Mouse (Mus musculus): ENCODE measurements around the gene Gm20431. TPM values are rescaled to one million over a fixed set of nuclear protein-coding genes. Genes with fewer than 3 reads are reported as not detected.

Gm20431 gene
- polyA plus RNA-seq, 1 experiment: 15.1 TPM

DNA sequence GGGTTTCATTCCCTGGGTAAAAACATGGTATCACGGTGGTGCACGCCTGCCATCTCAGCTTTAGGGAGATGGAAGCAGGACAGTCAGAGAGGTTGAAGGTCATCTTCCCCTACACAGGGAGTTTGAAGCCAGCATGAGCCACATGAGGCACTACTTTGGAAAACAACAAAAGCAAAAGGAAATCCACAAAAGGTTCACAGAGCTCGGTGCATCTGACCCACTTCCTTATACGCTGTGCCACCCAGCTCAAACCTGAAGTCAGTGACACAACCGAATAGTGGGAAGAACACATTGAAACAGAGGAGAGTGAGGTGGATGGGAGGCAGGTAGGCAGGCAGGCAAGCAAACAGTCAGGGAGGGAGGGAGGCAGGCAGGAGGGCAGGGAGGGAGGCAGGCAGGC, 40.2 kb upstream of the Gm20431 start:
- 80% methylated on average over 5 of the region's 5 CpGs for WGBS
- no peak overlapping the region for H3K27ac ChIP-seq (ENCODE audit: insufficient read depth, low read length)
- no peak for DNase-seq
- TF ChIP-seq CTCF (IDR thresholded peaks at IDR 0.05; ENCODE audit: borderline replicate concordance, insufficient read depth, low read depth, low read length) (no peak), POLR2A (IDR thresholded peaks at IDR 0.05; ENCODE audit: borderline replicate concordance, insufficient read depth, low read length) (no peak)
- H3K4me1 ChIP-seq (ENCODE audit: control insufficient read depth, insufficient read depth, low read length): no peaks in the 10 kb centered on the region
- no peaks in the 10 kb centered on the region for H3K27me3 ChIP-seq (ENCODE audit: control insufficient read depth, insufficient read depth, low read length)
- H3K4me3 ChIP-seq (replicated peaks; ENCODE audit: insufficient read depth, low read depth, low read length): no peak overlapping the region

GRCm38 (mm10) chr2:167700018-167700417, 38.7 kb upstream of the Gm20431 start:
- no peak overlapping the region for H3K27ac ChIP-seq (ENCODE audit: insufficient read depth, low read length)
- H3K4me3 ChIP-seq (replicated peaks; ENCODE audit: insufficient read depth, low read depth, low read length): no peak overlapping the region
- TF ChIP-seq POLR2A (IDR thresholded peaks at IDR 0.05; ENCODE audit: borderline replicate concordance, insufficient read depth, low read length) (no peak), CTCF (IDR thresholded peaks at IDR 0.05; ENCODE audit: borderline replicate concordance, insufficient read depth, low read depth, low read length) (no peak)
- 79% methylated on average over 5 of the region's 5 CpGs for WGBS
- no peaks in the 10 kb centered on the region for H3K4me1 ChIP-seq (ENCODE audit: control insufficient read depth, insufficient read depth, low read length)
- H3K27me3 ChIP-seq (ENCODE audit: control insufficient read depth, insufficient read depth, low read length): no peaks in the 10 kb centered on the region
- no peak for DNase-seq

DNA sequence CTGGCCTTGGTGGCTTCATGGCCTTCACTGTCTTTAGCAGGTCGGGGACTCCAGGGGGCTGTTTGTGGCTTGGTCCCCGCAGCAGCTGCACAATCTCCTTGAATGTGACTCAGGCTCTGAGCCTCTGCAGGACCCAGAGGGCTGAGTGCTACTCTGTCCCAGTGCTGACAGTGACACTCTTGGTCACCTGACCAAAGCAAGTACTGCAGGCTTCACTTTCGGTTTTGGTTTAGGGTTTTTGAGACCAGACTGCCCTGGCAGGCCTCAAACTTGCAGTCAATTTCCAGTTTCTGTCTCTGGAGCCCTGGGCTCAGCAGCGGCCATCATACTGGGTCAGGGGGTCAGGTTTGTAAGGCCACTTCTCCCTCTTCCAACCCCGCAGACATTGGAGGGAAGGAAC, 36.6 kb upstream of the Gm20431 start:
- Histone ChIP-seq H3K27me3 (ENCODE audit: control insufficient read depth, insufficient read depth, low read length) (no peaks in the 10 kb centered on the region), H3K4me1 (ENCODE audit: control insufficient read depth, insufficient read depth, low read length) (no peaks in the 10 kb centered on the region), H3K27ac (ENCODE audit: insufficient read depth, low read length) (no peak overlapping the region), H3K4me3 (replicated peaks; ENCODE audit: insufficient read depth, low read depth, low read length) (no peak overlapping the region)
- TF ChIP-seq CTCF (IDR thresholded peaks at IDR 0.05; ENCODE audit: borderline replicate concordance, insufficient read depth, low read depth, low read length) (no peak), POLR2A (IDR thresholded peaks at IDR 0.05; ENCODE audit: borderline replicate concordance, insufficient read depth, low read length) (no peak)
- no peak for DNase-seq
- whole genome bisulfite sequencing: 67% methylated on average over 5 of the region's 5 CpGs

DNA sequence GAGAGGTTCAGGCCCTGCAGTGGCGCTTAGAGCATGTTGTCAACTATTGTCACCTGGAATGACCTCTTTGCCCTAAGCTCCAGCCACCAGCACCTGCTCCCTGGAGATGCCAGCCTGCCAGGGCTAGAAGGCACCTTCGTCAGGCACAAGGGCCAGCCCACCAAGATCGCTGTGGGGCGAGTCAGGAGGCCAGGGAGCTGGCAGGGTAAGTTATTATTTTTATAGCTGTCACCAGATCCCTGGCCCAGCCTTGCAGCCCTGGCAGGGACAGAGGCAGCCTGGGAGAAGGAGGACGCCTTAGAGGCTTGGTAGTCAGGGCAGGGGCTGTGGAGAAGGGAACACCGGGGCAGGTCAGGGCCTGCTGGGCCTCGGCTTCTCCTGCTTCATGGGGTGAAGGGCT, 34.8 kb upstream of the Gm20431 start:
- H3K27me3 ChIP-seq (ENCODE audit: control insufficient read depth, insufficient read depth, low read length): no peaks in the 10 kb centered on the region
- H3K4me3 ChIP-seq (replicated peaks; ENCODE audit: insufficient read depth, low read depth, low read length): no peak overlapping the region
- no peak overlapping the region for H3K27ac ChIP-seq (ENCODE audit: insufficient read depth, low read length)
- DNase-seq: no peak
- H3K4me1 ChIP-seq (ENCODE audit: control insufficient read depth, insufficient read depth, low read length): no peaks in the 10 kb centered on the region
- WGBS: 59% methylated on average over 7 of the region's 7 CpGs
- TF ChIP-seq POLR2A (IDR thresholded peaks at IDR 0.05; ENCODE audit: borderline replicate concordance, insufficient read depth, low read length): no peak
- TF ChIP-seq CTCF (IDR thresholded peaks at IDR 0.05; ENCODE audit: borderline replicate concordance, insufficient read depth, low read depth, low read length): no peak

DNA sequence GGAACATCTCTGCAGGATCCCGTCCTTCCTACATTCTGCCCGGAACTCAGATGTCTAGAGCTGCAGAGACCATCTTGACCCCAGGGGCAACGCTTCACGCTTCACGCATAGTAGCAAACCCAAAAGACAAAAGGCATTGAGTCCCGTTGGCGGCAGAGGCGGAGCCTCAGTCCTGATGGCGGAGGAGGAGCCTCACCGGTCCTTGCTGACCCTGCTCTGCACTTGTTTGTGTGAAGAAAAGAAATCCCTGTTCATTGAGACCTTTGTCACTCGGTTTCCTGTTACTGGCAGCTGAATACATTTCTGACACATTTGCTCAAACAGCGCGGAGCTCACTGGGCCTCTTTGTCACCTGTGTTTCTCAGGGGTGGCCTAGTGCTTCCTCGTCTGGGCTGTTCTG, 34.2 kb upstream of the Gm20431 start:
- no peak for TF ChIP-seq POLR2A (IDR thresholded peaks at IDR 0.05; ENCODE audit: borderline replicate concordance, insufficient read depth, low read length)
- no peak for TF ChIP-seq CTCF (IDR thresholded peaks at IDR 0.05; ENCODE audit: borderline replicate concordance, insufficient read depth, low read depth, low read length)
- WGBS: 72% methylated on average over 14 of the region's 14 CpGs
- no peaks in the 10 kb centered on the region for H3K4me1 ChIP-seq (ENCODE audit: control insufficient read depth, insufficient read depth, low read length)

GRCm38 (mm10) chr2:167694963-167695362, 33.7 kb upstream of the Gm20431 start:
- TF ChIP-seq CTCF (IDR thresholded peaks at IDR 0.05; ENCODE audit: borderline replicate concordance, insufficient read depth, low read depth, low read length): no peak
- TF ChIP-seq POLR2A (IDR thresholded peaks at IDR 0.05; ENCODE audit: borderline replicate concordance, insufficient read depth, low read length): no peak
- 99% methylated on average over 7 of the region's 7 CpGs for WGBS
- DNase-seq: no peak
- Histone ChIP-seq H3K4me3 (replicated peaks; ENCODE audit: insufficient read depth, low read depth, low read length) (no peak overlapping the region), H3K4me1 (ENCODE audit: control insufficient read depth, insufficient read depth, low read length) (no peaks in the 10 kb centered on the region), H3K27me3 (ENCODE audit: control insufficient read depth, insufficient read depth, low read length) (no peaks in the 10 kb centered on the region), H3K27ac (ENCODE audit: insufficient read depth, low read length) (no peak overlapping the region)

More for the DNA sequence above, 34.2 kb upstream of the Gm20431 start:
- no peak for DNase-seq
- H3K27me3 ChIP-seq (ENCODE audit: control insufficient read depth, insufficient read depth, low read length): no peaks in the 10 kb centered on the region
- no peak overlapping the region for H3K27ac ChIP-seq (ENCODE audit: insufficient read depth, low read length)
- H3K4me3 ChIP-seq (replicated peaks; ENCODE audit: insufficient read depth, low read depth, low read length): no peak overlapping the region

DNA sequence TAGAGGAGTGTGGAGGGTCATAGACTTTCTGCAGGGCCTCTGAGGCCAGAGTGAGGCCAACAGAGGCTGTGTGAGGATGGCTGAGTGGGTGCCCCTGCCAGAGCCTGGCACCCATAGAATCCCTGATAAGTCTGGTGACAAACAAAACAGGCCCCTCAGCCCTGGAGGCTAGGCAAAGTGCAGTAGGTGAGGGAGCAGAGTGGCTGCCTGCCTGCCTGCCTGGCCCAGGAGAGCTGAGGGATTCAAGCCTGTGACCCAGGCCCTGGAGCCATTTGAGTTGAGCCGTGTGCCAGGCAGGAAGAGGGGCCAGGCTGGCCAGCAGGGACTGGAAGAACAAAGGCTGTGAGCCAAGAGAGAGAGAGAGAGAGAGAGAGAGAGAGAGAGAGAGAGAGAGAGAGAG, 32.9 kb upstream of the Gm20431 start:
- H3K4me1 ChIP-seq (ENCODE audit: control insufficient read depth, insufficient read depth, low read length): no peaks in the 10 kb centered on the region
- no peak overlapping the region for H3K27ac ChIP-seq (ENCODE audit: insufficient read depth, low read length)
- TF ChIP-seq CTCF (IDR thresholded peaks at IDR 0.05; ENCODE audit: borderline replicate concordance, insufficient read depth, low read depth, low read length) (no peak), POLR2A (IDR thresholded peaks at IDR 0.05; ENCODE audit: borderline replicate concordance, insufficient read depth, low read length) (no peak)
- WGBS: 27% methylated on average over 1 of the region's 1 CpGs
- H3K4me3 ChIP-seq (replicated peaks; ENCODE audit: insufficient read depth, low read depth, low read length): no peak overlapping the region
- no peaks in the 10 kb centered on the region for H3K27me3 ChIP-seq (ENCODE audit: control insufficient read depth, insufficient read depth, low read length)
- DNase-seq: no peak

DNA sequence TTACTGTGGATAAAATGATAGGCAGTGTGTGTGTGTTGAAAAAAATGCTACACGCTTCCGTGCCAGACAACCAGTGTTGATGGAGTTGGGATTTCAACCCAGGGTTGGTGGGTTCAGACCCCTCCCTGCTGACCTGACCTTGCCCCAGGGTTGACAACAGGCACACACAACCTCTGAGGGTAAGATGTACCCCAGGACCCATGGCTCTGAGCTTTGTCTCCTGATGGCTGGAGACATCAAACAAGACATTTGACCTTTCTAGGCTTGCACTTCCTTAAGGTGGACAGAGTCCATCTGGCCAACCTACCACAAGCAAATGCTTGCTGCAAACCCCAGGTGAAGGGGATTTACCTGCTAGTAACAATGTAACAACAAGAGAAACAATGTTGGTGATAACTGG, 32.2 kb upstream of the Gm20431 start:
- 95% methylated on average over 2 of the region's 2 CpGs for WGBS
- H3K27me3 ChIP-seq (ENCODE audit: control insufficient read depth, insufficient read depth, low read length): no peaks in the 10 kb centered on the region
- no peak for DNase-seq
- no peak for TF ChIP-seq POLR2A (IDR thresholded peaks at IDR 0.05; ENCODE audit: borderline replicate concordance, insufficient read depth, low read length)
- TF ChIP-seq CTCF (IDR thresholded peaks at IDR 0.05; ENCODE audit: borderline replicate concordance, insufficient read depth, low read depth, low read length): no peak
- H3K27ac ChIP-seq (ENCODE audit: insufficient read depth, low read length): no peak overlapping the region
- H3K4me3 ChIP-seq (replicated peaks; ENCODE audit: insufficient read depth, low read depth, low read length): no peak overlapping the region
- no peaks in the 10 kb centered on the region for H3K4me1 ChIP-seq (ENCODE audit: control insufficient read depth, insufficient read depth, low read length)

Data from cerebellum, adult 2 months (tissue).